Mouse (Mus musculus) Patski (cell line): ENCODE data around the gene P2ry4. TPM values are rescaled to one million over a fixed set of nuclear protein-coding genes. Genes with fewer than 3 reads are reported as not detected.

Source experiments
- ATAC-seq: fragments of 100-300 bp; one replicate; pipeline ENCODE4 v1.8.0; 2021
- CTCF ChIA-PET: fragments of 350-600 bp; sonication (Branson Sonifier 250); formaldehyde crosslinking; loops from one replicate; lab custom pipeline; 2022; ENCODE audit warnings: inconsistent platforms; lab: Charles Lee
- POLR2A ChIA-PET: fragments of 350-600 bp; sonication (Branson Sonifier 250); formaldehyde crosslinking; loops from one replicate; lab custom pipeline; 2022; ENCODE audit warnings: antibody characterized with exemption, inconsistent platforms; lab: Charles Lee
- DNase-seq: peaks from one replicate; pipeline ENCODE4 v3.0.0-alpha.2; 2011; ENCODE audit warnings: low read depth, low spot score
- H3K27me3 ChIP-seq: fragments of 371-371 bp; one replicate; pipeline ENCODE4 v1.5.1; 2021
- CTCF ChIP-seq: fragments of 100-300 bp; IDR thresholded peaks from one replicate; pipeline ENCODE4 v1.5.1; 2021
- in situ Hi-C: fragments of 300-500 bp; cut with MboI; formaldehyde crosslinking; loops from 3 replicates; pipeline ENCODE4 v1.11.1; 2018; ENCODE audit warnings: low pct_unique_long_range_greater_than_20kb, mixed read lengths
- polyA plus RNA-seq: library from polyadenylated mRNA; unstranded; gene quantifications from one replicate; pipeline ENCODE4 v1.2.3, GENCODE M21; 2021

Gene P2ry4
- polyA plus RNA-seq, 1 experiment from 2014 or later: not detected

- DNase-seq (no peak), ATAC-seq (no peak)
- TF ChIP-seq CTCF: no peak
- ChIA-PET CTCF (no interaction called here), POLR2A (no interaction called here)
- in situ Hi-C loops: no loop called here
- peaks cover 37% of the 10 kb centered on the region for H3K27me3 ChIP-seq
Observed at GRCm38 (mm10) chrX:100599755-100600154, 5.1 kb upstream of the P2ry4 start.

- peaks cover 46% of the 10 kb centered on the region for H3K27me3 ChIP-seq
- in situ Hi-C loops: no loop called here
- CTCF ChIA-PET: interaction anchor here (0.8 kb wide), 1 partner anchor 10 kb away, joined by 3 read pairs; no protein-coding TSS in a partner anchor
- TF ChIP-seq CTCF: peak; percentile 68
- peak; percentile 67 for ATAC-seq
- POLR2A ChIA-PET: no interaction called here
- DNase-seq: no peak
Observed at GRCm38 (mm10) chrX:100597439-100597838, 2.8 kb upstream of the P2ry4 start.

GRCm38 (mm10) chrX:100571951-100572350 lies 22.7 kb downstream of the P2ry4 start, which contains the start of gene Awat1:
Awat1 (plus strand) TSS chrX:100572251.
- in situ Hi-C loops: no loop called here
- peaks cover 20% of the 10 kb centered on the region for H3K27me3 ChIP-seq
- ChIA-PET CTCF (no interaction called here), POLR2A (no interaction called here)
- DNase-seq (no peak), ATAC-seq (no peak)
- no peak for TF ChIP-seq CTCF

DNA sequence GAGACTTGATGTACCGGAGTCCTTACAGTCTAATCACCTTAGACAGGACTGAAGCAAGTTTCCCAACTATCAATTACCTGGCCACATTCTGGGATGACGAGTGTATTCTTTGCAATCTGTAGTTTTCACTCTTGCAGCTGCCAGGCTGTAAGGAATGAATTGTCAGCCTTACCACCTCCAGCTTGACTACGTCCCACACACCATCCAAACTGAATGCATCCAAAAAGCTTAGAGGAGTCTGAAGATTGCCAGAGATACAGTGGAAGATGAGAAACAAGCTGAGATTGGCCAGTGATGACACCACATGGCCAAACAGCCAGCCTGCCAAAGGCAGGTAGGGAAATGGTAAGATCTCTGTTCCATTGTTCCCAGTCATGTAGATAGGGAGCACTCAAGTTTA lies 29.0 kb downstream of the P2ry4 start:
- TF ChIP-seq CTCF: no peak
- peaks cover 22% of the 10 kb centered on the region for H3K27me3 ChIP-seq
- CTCF ChIA-PET: interaction anchor here (1.3 kb wide), 1 partner anchor 10 kb away, joined by 3 read pairs; no protein-coding TSS in a partner anchor
- DNase-seq: no peak
- no peak for ATAC-seq
- in situ Hi-C loops: no loop called here
- POLR2A ChIA-PET: no interaction called here

DNA sequence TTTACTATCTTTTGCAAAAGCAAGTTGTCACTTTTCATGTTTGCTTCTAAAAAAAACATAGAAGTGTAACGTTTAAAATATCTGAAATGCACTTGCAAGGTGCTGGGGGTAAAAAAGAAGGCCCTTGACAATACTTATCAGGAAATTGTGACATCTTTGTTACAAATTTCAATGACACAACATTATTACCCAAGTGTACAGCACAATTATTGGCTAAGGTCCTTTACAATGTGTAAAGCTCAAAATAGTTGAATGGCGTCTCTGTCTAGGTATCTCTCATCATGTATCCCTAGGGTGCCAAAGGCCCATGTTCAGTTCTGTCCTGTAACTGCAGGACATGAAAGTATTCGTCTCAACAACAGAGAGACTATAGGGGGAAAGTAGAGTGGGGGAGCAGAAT lies 38.6 kb downstream of the P2ry4 start:
- POLR2A ChIA-PET: no interaction called here
- in situ Hi-C loops: no loop called here
- TF ChIP-seq CTCF: no peak
- CTCF ChIA-PET: no interaction called here
- ATAC-seq (no peak), DNase-seq (no peak)
- H3K27me3 ChIP-seq: peaks cover 39% of the 10 kb centered on the region

Other genes with a start within 250 kb of the P2ry4 start
- not detected for gene Otud6a, start 165.9 kb downstream of the P2ry4 start, polyA plus RNA-seq
- gene Awat2, start 152.2 kb downstream of the P2ry4 start, polyA plus RNA-seq: not detected
- gene Igbp1, start 100.6 kb downstream of the P2ry4 start, polyA plus RNA-seq: 77.6 TPM
- not detected for gene Dgat2l6, start 70.0 kb downstream of the P2ry4 start, polyA plus RNA-seq
- not detected for gene Awat1, start 22.6 kb downstream of the P2ry4 start, polyA plus RNA-seq
- 0.06 TPM for gene Arr3, start 10.6 kb upstream of the P2ry4 start, polyA plus RNA-seq
- gene Kif4, start 30.9 kb upstream of the P2ry4 start, polyA plus RNA-seq: 21.8 TPM
- gene Pdzd11, start 31.7 kb upstream of the P2ry4 start, polyA plus RNA-seq: 75.2 TPM
- 7.5 TPM for gene Gdpd2, start 135.0 kb upstream of the P2ry4 start, polyA plus RNA-seq
- 24.0 TPM for gene Dlg3, start 172.9 kb upstream of the P2ry4 start, polyA plus RNA-seq